Mouse (Mus musculus) liver, adult 2 months (tissue): ENCODE data around the gene Syt13.

Experiments
- CTCF ChIP-seq: fragments of 200-500 bp; IDR thresholded peaks from 2 replicates; pipeline ENCODE4 v1.5.1; 2011; ENCODE audit warnings: low read depth, low read length, control low read depth
- POLR2A ChIP-seq: fragments of 200-500 bp; IDR thresholded peaks from 2 replicates; pipeline ENCODE4 v1.6.1; 2011; ENCODE audit warnings: low read length, control low read depth; ENCODE audit not compliant: insufficient read depth; ENCODE audit errors: extremely low read depth

DNA sequence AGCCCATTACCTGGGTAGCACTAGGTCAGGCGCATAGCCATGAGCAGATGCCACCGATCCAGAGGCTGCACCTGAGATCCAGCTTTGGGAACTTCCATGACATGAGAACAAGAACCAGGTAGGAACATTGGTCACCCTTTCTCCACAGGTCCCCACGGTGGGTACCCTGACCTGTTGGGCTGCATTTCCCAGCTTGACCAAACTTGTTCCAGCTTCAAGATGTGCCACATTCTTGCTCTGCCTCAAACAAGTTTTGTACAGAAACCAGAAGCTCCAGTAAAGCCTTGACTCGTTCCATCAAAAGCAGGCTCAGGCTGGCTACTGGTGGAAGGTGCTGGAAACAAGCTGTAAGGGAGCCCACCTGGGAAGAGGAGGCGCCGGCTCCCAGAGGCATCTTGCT, 29.9 kb upstream of the Syt13 start:
- TF ChIP-seq CTCF (no peak), POLR2A (no peak)
